Mouse (Mus musculus) MEL (cell line): ENCODE data around the gene Sh2b3. TPM values are rescaled to one million over a fixed set of nuclear protein-coding genes. Genes with fewer than 3 reads are reported as not detected.

Experiments used
- DNase-seq: peaks from one replicate; pipeline ENCODE4 v3.0.0; 2011; ENCODE audit warnings: low read depth, low spot score
- H3K27ac ChIP-seq: 2 replicates; pipeline ENCODE4 v1.5.1; 2012; ENCODE audit warnings: low read depth, mild to moderate bottlenecking, control low read depth, low read length, moderate library complexity; ENCODE audit not compliant: control insufficient read depth
- H3K27me3 ChIP-seq, 2 experiments: fragments of 150-350 bp in 1 of 2; sonication (generic) in 1 of 2; 2 replicates each; pipeline ENCODE4 v1.6.1; 2012; ENCODE audit warnings: low read length in 2 of 2, mild to moderate bottlenecking in 2 of 2, improper control_type of control experiment in 1 of 2, moderate library complexity in 1 of 2; ENCODE audit not compliant: insufficient read depth in 2 of 2, control insufficient read depth in 1 of 2
- H3K36me3 ChIP-seq, 2 experiments: 2 replicates each; pipeline ENCODE4 v1.6.1; 2012 to 2014; ENCODE audit warnings: low read length in 2 of 2, improper control_type of control experiment in 1 of 2, inconsistent platforms in 1 of 2, mild to moderate bottlenecking in 1 of 2; ENCODE audit not compliant: insufficient read depth in 2 of 2, control insufficient read depth in 1 of 2
- H3K4me1 ChIP-seq, 2 experiments: fragments of 150-350 bp in 1 of 2; sonication (generic) in 1 of 2; 2 replicates each; pipeline ENCODE4 v1.6.1; 2012; ENCODE audit warnings: low read length in 2 of 2, improper control_type of control experiment in 1 of 2, mild to moderate bottlenecking in 1 of 2; ENCODE audit not compliant: insufficient read depth in 2 of 2, control insufficient read depth in 1 of 2
- H3K4me3 ChIP-seq, 2 experiments: fragments of 150-350 bp in 1 of 2; sonication (generic) in 1 of 2; 2 replicates each; pipeline ENCODE4 v1.5.1; 2012; ENCODE audit warnings: low read depth in 2 of 2, low read length in 2 of 2, mild to moderate bottlenecking in 2 of 2, moderate library complexity in 2 of 2, control low read depth in 1 of 2, improper control_type of control experiment in 1 of 2; ENCODE audit not compliant: control insufficient read depth in 1 of 2, insufficient read depth in 1 of 2
- H3K79me2 ChIP-seq: 2 replicates; pipeline ENCODE4 v1.6.1; 2012; ENCODE audit warnings: mild to moderate bottlenecking, low read length, moderate library complexity; ENCODE audit not compliant: control insufficient read depth, poor library complexity, insufficient read depth
- H3K9ac ChIP-seq: 2 replicates; pipeline ENCODE4 v1.6.1; 2012; ENCODE audit warnings: low read depth, mild to moderate bottlenecking, control low read depth, low read length, moderate library complexity; ENCODE audit not compliant: control insufficient read depth, poor library complexity, severe bottlenecking
- H3K9me3 ChIP-seq: fragments of 150-350 bp; sonication (generic); replicated peaks from 2 replicates; pipeline ENCODE4 v1.6.1; 2012; ENCODE audit warnings: mild to moderate bottlenecking, low read length, improper control_type of control experiment, moderate library complexity; ENCODE audit not compliant: insufficient read depth
- BHLHE40 ChIP-seq: IDR thresholded peaks from 2 replicates; pipeline ENCODE4 v1.6.1; 2012; ENCODE audit warnings: low read depth, mild to moderate bottlenecking, inconsistent platforms, low read length, improper control_type of control experiment, borderline replicate concordance
- CHD1 ChIP-seq: IDR thresholded peaks from 2 replicates; pipeline ENCODE4 v1.6.1; 2012; ENCODE audit warnings: low read depth, mild to moderate bottlenecking, inconsistent platforms, low read length, improper control_type of control experiment
- CHD2 ChIP-seq: IDR thresholded peaks from 2 replicates; pipeline ENCODE4 v1.6.1; 2011; ENCODE audit warnings: low read length, improper control_type of control experiment
- CTCF ChIP-seq, 3 experiments: IDR thresholded peaks in 2 of 3; conservative IDR thresholded peaks in 1 of 3; 2 replicates each; pipeline ENCODE4 v1.5.1; 2011 to 2012; ENCODE audit warnings: low read length in 3 of 3, low read depth in 2 of 3, mild to moderate bottlenecking in 2 of 3, improper control_type of control experiment in 1 of 3, inconsistent platforms in 1 of 3, mixed read lengths in 1 of 3, moderate library complexity in 1 of 3; ENCODE audit not compliant: control insufficient read depth in 1 of 3, insufficient read depth in 1 of 3, poor library complexity in 1 of 3, severe bottlenecking in 1 of 3
- ELF1 ChIP-seq: IDR thresholded peaks from 2 replicates; pipeline ENCODE4 v1.6.1; 2014; ENCODE audit warnings: low read depth, mild to moderate bottlenecking, inconsistent platforms, low read length, improper control_type of control experiment, moderate library complexity
- EP300 ChIP-seq, 2 experiments: IDR thresholded peaks; 2 replicates each; pipeline ENCODE4 v1.6.1; 2011; ENCODE audit warnings: improper control_type of control experiment in 2 of 2, low read length in 2 of 2, low read depth in 1 of 2, mild to moderate bottlenecking in 1 of 2
- ETS1 ChIP-seq: IDR thresholded peaks from 2 replicates; pipeline ENCODE4 v1.6.1; 2012; ENCODE audit warnings: low read depth, mild to moderate bottlenecking, inconsistent platforms, low read length, improper control_type of control experiment, moderate library complexity
- GATA1 ChIP-seq: IDR thresholded peaks from 2 replicates; pipeline ENCODE4 v1.6.1; 2011; ENCODE audit warnings: low read depth, low read length, improper control_type of control experiment
- HCFC1 ChIP-seq: IDR thresholded peaks from 2 replicates; pipeline ENCODE4 v1.6.1; 2012; ENCODE audit warnings: low read depth, mild to moderate bottlenecking, inconsistent platforms, low read length, improper control_type of control experiment, moderate library complexity
- KAT2A ChIP-seq: conservative IDR thresholded peaks from 2 replicates; pipeline ENCODE4 v1.6.1; 2012; ENCODE audit warnings: low read depth, low read length, improper control_type of control experiment, inconsistent platforms
- MAFK ChIP-seq: IDR thresholded peaks from 2 replicates; pipeline ENCODE4 v1.6.1; 2011; ENCODE audit warnings: low read depth, mild to moderate bottlenecking, low read length, improper control_type of control experiment, borderline replicate concordance
- MAZ ChIP-seq: IDR thresholded peaks from 2 replicates; pipeline ENCODE4 v1.6.1; 2012; ENCODE audit warnings: low read depth, mild to moderate bottlenecking, inconsistent platforms, low read length, improper control_type of control experiment
- MXI1 ChIP-seq: IDR thresholded peaks from 2 replicates; pipeline ENCODE4 v1.6.1; 2011; ENCODE audit warnings: mild to moderate bottlenecking, low read depth, low read length, improper control_type of control experiment
- MYB ChIP-seq: IDR thresholded peaks from 2 replicates; pipeline ENCODE4 v1.6.1; 2011; ENCODE audit warnings: mild to moderate bottlenecking, low read depth, low read length, improper control_type of control experiment
- NELFE ChIP-seq: IDR thresholded peaks from 2 replicates; pipeline ENCODE4 v1.6.1; 2011; ENCODE audit warnings: low read depth, low read length, improper control_type of control experiment
- NRF1 ChIP-seq: IDR thresholded peaks from 2 replicates; pipeline ENCODE4 v1.6.1; 2014; ENCODE audit warnings: low read depth, mild to moderate bottlenecking, inconsistent platforms, low read length, improper control_type of control experiment, moderate library complexity; ENCODE audit not compliant: poor library complexity, insufficient read depth, severe bottlenecking
- POLR2A ChIP-seq, 2 experiments: IDR thresholded peaks; 2 replicates each; pipeline ENCODE4 v1.6.1; 2011 to 2012; ENCODE audit warnings: low read length in 2 of 2, mild to moderate bottlenecking in 2 of 2, control low read depth in 1 of 2, improper control_type of control experiment in 1 of 2, low read depth in 1 of 2, moderate library complexity in 1 of 2; ENCODE audit not compliant: control insufficient read depth in 1 of 2, insufficient read depth in 1 of 2, poor library complexity in 1 of 2
- RCOR1 ChIP-seq: IDR thresholded peaks from 2 replicates; pipeline ENCODE4 v1.6.1; 2012; ENCODE audit warnings: low read depth, mild to moderate bottlenecking, inconsistent platforms, low read length, improper control_type of control experiment
- SIN3A ChIP-seq: IDR thresholded peaks from 2 replicates; pipeline ENCODE4 v1.6.1; 2012; ENCODE audit warnings: low read length, improper control_type of control experiment, inconsistent platforms
- SMC3 ChIP-seq: IDR thresholded peaks from 2 replicates; pipeline ENCODE4 v1.6.1; 2011; ENCODE audit warnings: low read depth, low read length, improper control_type of control experiment
- TBP ChIP-seq: IDR thresholded peaks from 2 replicates; pipeline ENCODE4 v1.8.0; 2011; ENCODE audit warnings: low read depth, low read length, improper control_type of control experiment
- TCF12 ChIP-seq: IDR thresholded peaks from 2 replicates; pipeline ENCODE4 v1.6.1; 2014; ENCODE audit warnings: low read depth, mild to moderate bottlenecking, inconsistent platforms, low read length, improper control_type of control experiment, moderate library complexity
- UBTF ChIP-seq: IDR thresholded peaks from 2 replicates; pipeline ENCODE4 v1.6.1; 2012; ENCODE audit warnings: low read depth, mild to moderate bottlenecking, inconsistent platforms, low read length, improper control_type of control experiment, moderate library complexity, borderline replicate concordance; ENCODE audit not compliant: insufficient read depth
- USF1 ChIP-seq: IDR thresholded peaks from 2 replicates; pipeline ENCODE4 v1.6.1; 2014; ENCODE audit warnings: low read depth, mild to moderate bottlenecking, inconsistent platforms, low read length, improper control_type of control experiment, moderate library complexity
- ZKSCAN1 ChIP-seq: IDR thresholded peaks from 2 replicates; pipeline ENCODE4 v1.6.1; 2012; ENCODE audit warnings: low read depth, mild to moderate bottlenecking, inconsistent platforms, low read length, improper control_type of control experiment, moderate library complexity
- ZMIZ1 ChIP-seq: IDR thresholded peaks from 2 replicates; pipeline ENCODE4 v1.6.1; 2012; ENCODE audit warnings: low read depth, mild to moderate bottlenecking, inconsistent platforms, low read length, improper control_type of control experiment, moderate library complexity
- ZNF384 ChIP-seq: IDR thresholded peaks from 2 replicates; pipeline ENCODE4 v1.6.1; 2012; ENCODE audit warnings: low read depth, mild to moderate bottlenecking, inconsistent platforms, low read length, improper control_type of control experiment
- polyA plus RNA-seq, 2 experiments: library from polyadenylated mRNA; stranded (reverse) in 1 of 2; unstranded in 1 of 2; fragments of >175 nt in 1 of 2; fragments of >200 nt in 1 of 2; gene quantifications; 2 replicates each; pipeline versions ENCODE4 v1.2.1 to v1.2.4; 2012; ENCODE audit warnings: low replicate concordance in 2 of 2, low read depth in 1 of 2; ENCODE audit not compliant: insufficient read length in 2 of 2, insufficient read depth in 1 of 2, missing spikeins in 1 of 2
- total RNA-seq: library from RNA; depleted of rRNA; stranded (reverse); fragments of 300-350 nt; gene quantifications from 2 replicates; pipeline ENCODE4 v1.2.3, GENCODE M21; 2012

Gene Sh2b3
- total and polyA plus RNA-seq, 3 experiments: 14.0 to 43.2 TPM; not detected in 1

GRCm38 (mm10) chr5:121848743-121849142, 11.3 kb upstream of the Sh2b3 start, which contains the start of gene Pheta1:
Gene Pheta1 (plus strand): TSS chr5:121848984.
- H3K79me2 ChIP-seq: peaks cover 3% of the 10 kb centered on the region
- peaks cover 0 to 2% of the 10 kb centered on the region in 2 experiments; a peak in 2 of 4 replicates for H3K36me3 ChIP-seq
- H3K27me3 ChIP-seq: no peaks in the 10 kb centered on the region
- peak within 1 kb of the TSS; percentile 76 for H3K9ac ChIP-seq
- DNase-seq: peak; percentile 94
- TF ChIP-seq MXI1: peak; percentile 67
- peak; percentile 81 for TF ChIP-seq HCFC1
- TF ChIP-seq CTCF (IDR thresholded peaks at IDR 0.05 in 2 of 3, conservative IDR thresholded peaks at IDR 0.05 in 1 of 3; ENCODE audit: control insufficient read depth in 1 of 3, insufficient read depth in 1 of 3, low read depth in 2 of 3, low read length in 3 of 3, poor library complexity in 1 of 3, severe bottlenecking in 1 of 3): no peak
- TF ChIP-seq ETS1: no peak
- 0 out of 2 replicates have a peak, but pooled peaks have one; percentile 20 for TF ChIP-seq RCOR1
- peak; percentile 40; the same call in 1 of the 2 replicates for TF ChIP-seq USF1
- peak; percentile 59 to 64; a peak in 3 of 4 replicates for TF ChIP-seq POLR2A (IDR thresholded peaks at IDR 0.05; ENCODE audit: control insufficient read depth in 1 of 2, insufficient read depth in 1 of 2, low read depth in 1 of 2, low read length in 2 of 2, poor library complexity in 1 of 2)
- peak; percentile 78 for TF ChIP-seq TBP
- TF ChIP-seq SIN3A: peak; percentile 94
- peak; percentile 65 for TF ChIP-seq TCF12
- peak; percentile 28; the same call in 1 of the 2 replicates for TF ChIP-seq ELF1
- TF ChIP-seq CHD2: no peak
- TF ChIP-seq NELFE: peak; percentile 77
- peak; percentile 41; the same call in 1 of the 2 replicates for TF ChIP-seq BHLHE40
- TF ChIP-seq NRF1: peak; percentile 60
- no peak for TF ChIP-seq EP300 (IDR thresholded peaks at IDR 0.05; ENCODE audit: low read depth in 1 of 2, low read length in 2 of 2)
- peak; percentile 69; the same call in 1 of the 2 replicates for TF ChIP-seq ZMIZ1
- TF ChIP-seq ZNF384: no peak; the same call in 1 of the 2 replicates
- H3K27ac ChIP-seq: peak within 1 kb of the TSS; percentile 51
- H3K9me3 ChIP-seq: no peaks in the 10 kb centered on the region
- H3K4me3 ChIP-seq: peak within 1 kb of the TSS; percentile 61 to 74
- H3K4me1 ChIP-seq: peaks cover 0 to 7% of the 10 kb centered on the region in 2 experiments; a peak in 2 of 4 replicates

GRCm38 (mm10) chr5:121848035-121848519, 10.6 kb upstream of the Sh2b3 start:
- peaks cover 0 to 11% of the 10 kb centered on the region in 2 experiments; a peak in 2 of 4 replicates for H3K4me1 ChIP-seq
- H3K36me3 ChIP-seq: peaks cover 0 to 2% of the 10 kb centered on the region in 2 experiments; a peak in 1 of 4 replicates
- DNase-seq: peak; percentile 81
- peak overlapping the region; percentile 70 for H3K9ac ChIP-seq
- peaks cover 3% of the 10 kb centered on the region for H3K79me2 ChIP-seq
- peak overlapping the region; percentile 61 to 74 for H3K4me3 ChIP-seq
- peak overlapping the region; percentile 51 for H3K27ac ChIP-seq
- no peaks in the 10 kb centered on the region for H3K9me3 ChIP-seq
- no peaks in the 10 kb centered on the region for H3K27me3 ChIP-seq
- no peak for TF ChIP-seq ZNF384
- peak; percentile 64; the same call in 1 of the 2 replicates for TF ChIP-seq MAZ
- peak; percentile 3 to 25 (median 6); a peak in 3 of 6 replicates for TF ChIP-seq CTCF (IDR thresholded peaks at IDR 0.05 in 2 of 3, conservative IDR thresholded peaks at IDR 0.05 in 1 of 3; ENCODE audit: control insufficient read depth in 1 of 3, insufficient read depth in 1 of 3, low read depth in 2 of 3, low read length in 3 of 3, poor library complexity in 1 of 3, severe bottlenecking in 1 of 3)
- peak; percentile 70 for TF ChIP-seq HCFC1
- TF ChIP-seq POLR2A (IDR thresholded peaks at IDR 0.05; ENCODE audit: control insufficient read depth in 1 of 2, insufficient read depth in 1 of 2, low read depth in 1 of 2, low read length in 2 of 2, poor library complexity in 1 of 2): peak in 1 of 2 experiments; percentile 49; a peak in 1 of 4 replicates
- no peak for TF ChIP-seq SMC3
- TF ChIP-seq CHD1: no peak
- no peak for TF ChIP-seq ELF1
- no peak for TF ChIP-seq TCF12
- TF ChIP-seq MYB: no peak
- no peak for TF ChIP-seq USF1
- TF ChIP-seq BHLHE40: no peak
- TF ChIP-seq MAFK: no peak
- 0 out of 2 replicates have a peak, but pooled peaks have one; percentile 22 for TF ChIP-seq NELFE
- no peak for TF ChIP-seq UBTF
- TF ChIP-seq ETS1: 0 out of 2 replicates have a peak, but pooled peaks have one; percentile 32
- no peak for TF ChIP-seq CHD2
- TF ChIP-seq KAT2A: no peak
- no peak for TF ChIP-seq SIN3A
- no peak for TF ChIP-seq GATA1
- no peak for TF ChIP-seq ZKSCAN1
- no peak for TF ChIP-seq ZMIZ1
